Mouse (Mus musculus) heart, embryonic 11.5 days (tissue): ENCODE results near the gene Nes. TPM values are rescaled to one million over a fixed set of nuclear protein-coding genes. Genes with fewer than 3 reads are reported as not detected.

Experiments
- ATAC-seq: fragments of 200-750 bp; cut with Nextera tagmentation; replicated peaks from 2 replicates; pipeline ENCODE4 v1.8.0; 2017; ENCODE audit warnings: moderate library complexity; ENCODE audit not compliant: insufficient number of reproducible peaks, low FRiP score, low TSS enrichment
- H3K27ac ChIP-seq: fragments of 300-500 bp; sonication (generic); 2 replicates; pipeline ENCODE4 v1.5.1; 2014; ENCODE audit warnings: mild to moderate bottlenecking, low read depth, low read length
- H3K27me3 ChIP-seq: fragments of 300-500 bp; sonication (generic); 2 replicates; pipeline ENCODE4 v1.6.1; 2014; ENCODE audit warnings: mild to moderate bottlenecking, low read length, mixed read lengths; ENCODE audit not compliant: control insufficient read depth, insufficient read depth
- H3K36me3 ChIP-seq: fragments of 300-500 bp; sonication (generic); 2 replicates; pipeline ENCODE4 v1.6.1; 2014; ENCODE audit warnings: mild to moderate bottlenecking, low read length, moderate library complexity, mixed read lengths; ENCODE audit not compliant: control insufficient read depth, insufficient read depth
- H3K4me1 ChIP-seq: fragments of 300-500 bp; sonication (generic); 2 replicates; pipeline ENCODE4 v1.6.1; 2014; ENCODE audit warnings: low read length; ENCODE audit not compliant: control insufficient read depth, insufficient read depth
- H3K4me2 ChIP-seq: fragments of 300-500 bp; sonication (generic); 2 replicates; pipeline ENCODE4 v1.6.1; 2014; ENCODE audit warnings: mild to moderate bottlenecking, moderate library complexity
- H3K4me3 ChIP-seq: fragments of 300-500 bp; sonication (generic); 2 replicates; pipeline ENCODE4 v1.5.1; 2014; ENCODE audit warnings: low read depth, low read length
- H3K9ac ChIP-seq: fragments of 300-500 bp; sonication (generic); 2 replicates; pipeline ENCODE4 v1.6.1; 2014; ENCODE audit warnings: mild to moderate bottlenecking, low read depth, low read length, moderate library complexity
- H3K9me3 ChIP-seq: fragments of 300-500 bp; sonication (generic); replicated peaks from 2 replicates; pipeline ENCODE4 v1.6.1; 2016; ENCODE audit warnings: low read length; ENCODE audit not compliant: control insufficient read depth
- WGBS: fragments of 180-500 bp; shearing (Covaris S2); extraction: QIAGEN DNeasy Blood & Tissue Kit; methylation state at CpG from one replicate; pipeline ENCODE4 v1.1.7; 2014; ENCODE audit not compliant: insufficient replicate concordance; 5-methylcytosine and 5-hydroxymethylcytosine counted together
- polyA plus RNA-seq: library from polyadenylated mRNA; unstranded; fragments of >200 nt; fragmentation: Nextera tagmentation; extraction: Ambion mirVana; gene quantifications from 2 replicates; pipeline ENCODE4 v1.2.1, GENCODE M21; 2014

The Nes gene
- polyA plus RNA-seq, 1 experiment from 2014 or later: 15.1 TPM

- Histone ChIP-seq H3K9ac (no peak overlapping the region), H3K4me3 (no peak overlapping the region), H3K27ac (no peak overlapping the region), H3K27me3 (peaks cover 93% of the 10 kb centered on the region), H3K9me3 (no peaks in the 10 kb centered on the region), H3K4me1 (no peaks in the 10 kb centered on the region), H3K36me3 (no peaks in the 10 kb centered on the region), H3K4me2 (no peak overlapping the region)
- WGBS: under 1% methylated on average over 5 of the region's 6 CpGs
- no peak for ATAC-seq
Measured at GRCm38 (mm10) chr3:87993436-87993835, 22.6 kb downstream of the Nes start.

GRCm38 (mm10) chr3:87995331-87995730 lies 24.5 kb downstream of the Nes start:
- Histone ChIP-seq H3K27ac (no peak overlapping the region), H3K36me3 (no peaks in the 10 kb centered on the region), H3K4me1 (peaks cover 9% of the 10 kb centered on the region; the same call in 1 of the 2 replicates), H3K9ac (no peak overlapping the region), H3K27me3 (peaks cover 94% of the 10 kb centered on the region), H3K9me3 (no peaks in the 10 kb centered on the region), H3K4me2 (no peak overlapping the region), H3K4me3 (no peak overlapping the region)
- WGBS: 27% methylated on average over 11 of the region's 11 CpGs
- ATAC-seq: no peak

- Histone ChIP-seq H3K9me3 (no peaks in the 10 kb centered on the region), H3K27me3 (peaks cover 94% of the 10 kb centered on the region), H3K9ac (no peak overlapping the region), H3K36me3 (no peaks in the 10 kb centered on the region), H3K4me3 (no peak overlapping the region; the same call in 1 of the 2 replicates), H3K4me2 (peak overlapping the region; percentile 62; the same call in 1 of the 2 replicates), H3K27ac (no peak overlapping the region), H3K4me1 (peaks cover 9% of the 10 kb centered on the region; the same call in 1 of the 2 replicates)
- 5% methylated on average over 15 of the region's 15 CpGs for WGBS
- ATAC-seq: no peak
Measured at GRCm38 (mm10) chr3:87996401-87996800, 25.5 kb downstream of the Nes start.

- no peak for ATAC-seq
- peak overlapping the region; percentile 62 for H3K4me2 ChIP-seq
- no peak overlapping the region for H3K9ac ChIP-seq
- H3K27ac ChIP-seq: no peak overlapping the region
- H3K27me3 ChIP-seq: peaks cover 100% of the 10 kb centered on the region
- 1% methylated on average over 49 of the region's 49 CpGs for WGBS
- H3K4me3 ChIP-seq: peak overlapping the region; percentile 36
- H3K36me3 ChIP-seq: no peaks in the 10 kb centered on the region
- H3K9me3 ChIP-seq: no peaks in the 10 kb centered on the region
- H3K4me1 ChIP-seq: peaks cover 9% of the 10 kb centered on the region; the same call in 1 of the 2 replicates
Measured at GRCm38 (mm10) chr3:87996971-87997614, 26.2 kb downstream of the Nes start.

GRCm38 (mm10) chr3:87998747-87999146 lies 27.9 kb downstream of the Nes start:
- no peak overlapping the region for H3K4me3 ChIP-seq
- 3% methylated on average over 7 of the region's 7 CpGs for WGBS

GRCm38 (mm10) chr3:87999243-87999895 lies 28.5 kb downstream of the Nes start:
- 1% methylated on average over 38 of the region's 38 CpGs for WGBS
- ATAC-seq: no peak

More at GRCm38 (mm10) chr3:87998747-87999146, 27.9 kb downstream of the Nes start:
- Histone ChIP-seq H3K9ac (no peak overlapping the region), H3K4me2 (no peak overlapping the region), H3K4me1 (peaks cover 9% of the 10 kb centered on the region; the same call in 1 of the 2 replicates), H3K27me3 (peaks cover 100% of the 10 kb centered on the region), H3K27ac (no peak overlapping the region), H3K9me3 (peaks cover 4% of the 10 kb centered on the region; the same call in 1 of the 2 replicates), H3K36me3 (no peaks in the 10 kb centered on the region)
- ATAC-seq: no peak

GRCm38 (mm10) chr3:88000181-88000580 lies 29.3 kb downstream of the Nes start, which contains the start of gene Bcan:
Bcan (minus strand) TSS chr3:88000230.
- H3K9me3 ChIP-seq: peaks cover 4% of the 10 kb centered on the region; the same call in 1 of the 2 replicates
- peak within 1 kb of the TSS; percentile 66 for H3K4me2 ChIP-seq
- peaks cover 9% of the 10 kb centered on the region; the same call in 1 of the 2 replicates for H3K4me1 ChIP-seq
- ATAC-seq: no peak
- no peaks in the 10 kb centered on the region for H3K36me3 ChIP-seq
- H3K27me3 ChIP-seq: peaks cover 94% of the 10 kb centered on the region
- WGBS: under 1% methylated on average over 37 of the region's 39 CpGs
- no peak within 1 kb of the TSS for H3K27ac ChIP-seq
- H3K9ac ChIP-seq: no peak within 1 kb of the TSS
- peak within 1 kb of the TSS; percentile 38 for H3K4me3 ChIP-seq

More at GRCm38 (mm10) chr3:87999243-87999895, 28.5 kb downstream of the Nes start:
- Histone ChIP-seq H3K4me1 (peaks cover 9% of the 10 kb centered on the region; the same call in 1 of the 2 replicates), H3K36me3 (no peaks in the 10 kb centered on the region), H3K27me3 (peaks cover 97% of the 10 kb centered on the region), H3K4me2 (peak overlapping the region; percentile 66), H3K27ac (no peak overlapping the region), H3K9ac (no peak overlapping the region), H3K9me3 (peaks cover 4% of the 10 kb centered on the region; the same call in 1 of the 2 replicates), H3K4me3 (peak overlapping the region; percentile 38)

- H3K4me2 ChIP-seq: no peak overlapping the region
- 12% methylated on average over 11 of the region's 11 CpGs for WGBS
- peaks cover 9% of the 10 kb centered on the region; the same call in 1 of the 2 replicates for H3K4me1 ChIP-seq
- H3K27me3 ChIP-seq: peaks cover 88% of the 10 kb centered on the region
- no peak overlapping the region for H3K9ac ChIP-seq
- H3K4me3 ChIP-seq: peak overlapping the region; percentile 38
- ATAC-seq: no peak
- peaks cover 4% of the 10 kb centered on the region; the same call in 1 of the 2 replicates for H3K9me3 ChIP-seq
- no peak overlapping the region for H3K27ac ChIP-seq
- no peaks in the 10 kb centered on the region for H3K36me3 ChIP-seq
Measured at GRCm38 (mm10) chr3:88000816-88001595, 30.1 kb downstream of the Nes start.
